Mouse (Mus musculus) neural tube, embryonic 14.5 days (tissue): ENCODE results near the gene Gm13278. TPM values are rescaled to one million over a fixed set of nuclear protein-coding genes. Genes with fewer than 3 reads are reported as not detected.
"Not testable (repeated sequence)": the region's sequence is repeated elsewhere in the genome, so short reads cannot be mapped to it uniquely, and the experiment has no call there.

Experiments used
- ATAC-seq: fragments of 200-750 bp; cut with Nextera tagmentation; 2 replicates; pipeline ENCODE4 v1.8.0; 2017; ENCODE audit warnings: low read depth, mild to moderate bottlenecking, moderate TSS enrichment, moderate library complexity
- H3K27ac ChIP-seq: fragments of 300-500 bp; sonication (generic); 2 replicates; pipeline ENCODE4 v1.5.1; 2014; ENCODE audit warnings: low read depth, mild to moderate bottlenecking, control low read depth, low read length, moderate library complexity, mixed read lengths
- H3K27me3 ChIP-seq: fragments of 300-500 bp; sonication (generic); 2 replicates; pipeline ENCODE4 v1.6.1; 2014; ENCODE audit warnings: low read length; ENCODE audit not compliant: control insufficient read depth, insufficient read depth
- H3K36me3 ChIP-seq: fragments of 300-500 bp; sonication (generic); 2 replicates; pipeline ENCODE4 v1.6.1; 2014; ENCODE audit warnings: low read length, mixed read lengths; ENCODE audit not compliant: control insufficient read depth, insufficient read depth
- H3K4me1 ChIP-seq: fragments of 300-500 bp; sonication (generic); 2 replicates; pipeline ENCODE4 v1.6.1; 2014; ENCODE audit warnings: low read length; ENCODE audit not compliant: control insufficient read depth, insufficient read depth
- H3K4me2 ChIP-seq: fragments of 300-500 bp; sonication (generic); 2 replicates; pipeline ENCODE4 v1.6.1; 2014; ENCODE audit warnings: mild to moderate bottlenecking, low read depth, low read length, control low read depth
- H3K4me3 ChIP-seq: fragments of 300-500 bp; sonication (generic); 2 replicates; pipeline ENCODE4 v1.5.1; 2014; ENCODE audit warnings: low read depth, low read length, control low read depth, mixed read lengths
- H3K9ac ChIP-seq: fragments of 300-500 bp; sonication (generic); replicated peaks from 2 replicates; pipeline ENCODE4 v1.6.1; 2014; ENCODE audit warnings: low read depth, mild to moderate bottlenecking, control low read depth, low read length, mixed read lengths
- H3K9me3 ChIP-seq: fragments of 300-500 bp; sonication (generic); 2 replicates; pipeline ENCODE4 v1.6.1; 2016; ENCODE audit warnings: low read length; ENCODE audit not compliant: control insufficient read depth
- WGBS: fragments of 180-500 bp; shearing (Covaris S2); extraction: QIAGEN DNeasy Blood & Tissue Kit; methylation state at CpG from one replicate; pipeline ENCODE4 v1.1.7; 2014; 5-methylcytosine and 5-hydroxymethylcytosine counted together
- polyA plus RNA-seq: library from polyadenylated mRNA; unstranded; fragments of >200 nt; fragmentation: Nextera tagmentation; extraction: Ambion mirVana; gene quantifications from 2 replicates; pipeline ENCODE4 v1.2.1, GENCODE M21; 2014

Gene Gm13278
- polyA plus RNA-seq, 1 experiment from 2014 or later = not detected

GRCm38 (mm10) chr4:88781831-88782230 lies 9.5 kb upstream of the Gm13278 start, which contains the start of gene Ifnz:
Ifnz (plus strand) TSS chr4:88782131.
- H3K9me3 ChIP-seq, H3K9ac ChIP-seq, H3K27ac ChIP-seq, H3K27me3 ChIP-seq, H3K36me3 ChIP-seq, H3K4me3 ChIP-seq, H3K4me1 ChIP-seq, ATAC-seq, H3K4me2 ChIP-seq: not testable (repeated sequence)
- WGBS = 9% methylated on average over 1 of the region's 7 CpGs

- not testable (repeated sequence) for H3K36me3 ChIP-seq, H3K9ac ChIP-seq, ATAC-seq, H3K4me2 ChIP-seq, H3K9me3 ChIP-seq, H3K4me3 ChIP-seq, H3K27ac ChIP-seq, H3K4me1 ChIP-seq, H3K27me3 ChIP-seq
- WGBS = 0% methylated on average over 4 of the region's 31 CpGs
Measured at GRCm38 (mm10) chr4:88782335-88782734, 9.0 kb upstream of the Gm13278 start.

DNA sequence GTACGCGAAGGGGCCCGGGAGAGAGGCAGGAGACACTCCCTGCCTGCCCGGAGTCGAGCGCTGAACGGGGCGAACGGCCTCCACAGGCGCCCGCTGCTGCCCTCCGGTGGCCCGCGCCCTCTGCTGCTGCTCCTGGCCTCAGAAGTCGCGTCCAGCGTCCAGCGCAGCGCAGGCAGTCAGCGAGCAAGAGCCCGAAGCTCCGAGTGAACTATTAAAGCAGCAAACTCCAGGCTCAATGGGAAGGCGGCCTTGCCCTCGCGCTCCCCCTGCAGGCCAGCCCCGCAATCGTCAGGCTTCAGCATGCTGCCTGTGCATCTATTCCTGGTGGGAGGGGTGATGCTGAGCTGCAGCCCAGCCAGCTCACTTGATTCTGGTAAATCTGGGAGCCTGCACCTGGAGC lies 5.9 kb upstream of the Gm13278 start, which contains the start of gene Gm13276:
Gene Gm13276, plus strand, starts transcription at position 301 of the 400 bp plus-strand sequence.
- H3K27ac ChIP-seq, H3K36me3 ChIP-seq, H3K4me3 ChIP-seq, H3K9ac ChIP-seq, ATAC-seq, H3K4me2 ChIP-seq, H3K9me3 ChIP-seq, H3K27me3 ChIP-seq, H3K4me1 ChIP-seq: not testable (repeated sequence)
- no CpG with 5 or more reads among the region's 27 CpGs for WGBS

- not testable (repeated sequence) for H3K4me2 ChIP-seq, H3K27me3 ChIP-seq, H3K4me3 ChIP-seq, H3K4me1 ChIP-seq, ATAC-seq, H3K36me3 ChIP-seq, H3K27ac ChIP-seq, H3K9me3 ChIP-seq, H3K9ac ChIP-seq
- WGBS = 0% methylated on average over 1 of the region's 28 CpGs
Measured at GRCm38 (mm10) chr4:88788402-88788801, 2.9 kb upstream of the Gm13278 start, which contains the start of gene Gm13277. Gm13277 (plus strand) TSS chr4:88788632.

GRCm38 (mm10) chr4:88793936-88794675 lies 2.8 kb downstream of the Gm13278 start, which contains the start of gene Gm13275:
Gm13275 (plus strand) TSS chr4:88794487.
- H3K36me3 ChIP-seq, H3K27ac ChIP-seq, H3K4me3 ChIP-seq, H3K4me2 ChIP-seq, H3K4me1 ChIP-seq, ATAC-seq, H3K9ac ChIP-seq, H3K9me3 ChIP-seq, H3K27me3 ChIP-seq: not testable (repeated sequence)
- whole genome bisulfite sequencing = 2% methylated on average over 5 of the region's 52 CpGs

GRCm38 (mm10) chr4:88797097-88797496 lies 5.7 kb downstream of the Gm13278 start, which contains the start of gene Gm13279:
Gm13279 (plus strand) TSS chr4:88797397.
- WGBS = no CpG with 5 or more reads among the region's 28 CpGs
- H3K9ac ChIP-seq, H3K36me3 ChIP-seq, H3K27me3 ChIP-seq, H3K9me3 ChIP-seq, H3K4me2 ChIP-seq, H3K4me1 ChIP-seq, ATAC-seq, H3K27ac ChIP-seq, H3K4me3 ChIP-seq: not testable (repeated sequence)

GRCm38 (mm10) chr4:88799365-88799764 lies 8.0 kb downstream of the Gm13278 start, which contains the start of gene Gm13285:
Gm13285 (plus strand) TSS chr4:88799665.
- H3K4me1 ChIP-seq, H3K36me3 ChIP-seq, H3K9ac ChIP-seq, H3K27ac ChIP-seq, H3K4me2 ChIP-seq, H3K9me3 ChIP-seq, ATAC-seq, H3K27me3 ChIP-seq, H3K4me3 ChIP-seq: not testable (repeated sequence)
- WGBS = 0% methylated on average over 1 of the region's 7 CpGs

GRCm38 (mm10) chr4:88802954-88803353 lies 11.6 kb downstream of the Gm13278 start, which contains the start of gene Gm13287:
Gm13287 (plus strand) TSS chr4:88803254.
- H3K27ac ChIP-seq, H3K4me3 ChIP-seq, H3K9ac ChIP-seq, H3K4me1 ChIP-seq, H3K36me3 ChIP-seq, ATAC-seq, H3K9me3 ChIP-seq, H3K27me3 ChIP-seq, H3K4me2 ChIP-seq: not testable (repeated sequence)
- no CpG with 5 or more reads among the region's 29 CpGs for WGBS

DNA sequence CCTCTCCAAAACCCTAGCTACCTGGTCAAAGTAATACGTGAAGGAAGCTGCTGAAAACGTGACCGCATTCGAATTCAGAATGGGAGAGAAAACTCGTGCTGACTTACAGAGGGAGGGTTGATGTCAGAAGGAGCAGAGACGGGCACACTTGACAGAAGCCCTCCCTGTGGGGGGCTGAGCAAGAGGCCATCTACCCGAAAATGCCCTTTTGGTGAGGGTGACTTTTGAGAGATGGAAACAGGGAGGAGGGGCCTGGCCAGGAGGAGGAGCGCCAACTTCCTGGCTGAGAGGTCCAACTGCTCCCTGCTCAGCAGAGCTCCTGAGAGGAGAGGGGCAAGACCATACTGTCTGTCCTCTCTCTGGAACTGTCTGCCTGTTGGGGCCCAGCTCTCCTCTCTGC lies 13.9 kb downstream of the Gm13278 start, which contains the start of gene Gm13288:
Gene Gm13288, plus strand, starts transcription at position 301 of the 400 bp plus-strand sequence.
- not testable (repeated sequence) for H3K9ac ChIP-seq, H3K36me3 ChIP-seq, H3K27me3 ChIP-seq, ATAC-seq, H3K27ac ChIP-seq, H3K4me3 ChIP-seq, H3K4me2 ChIP-seq, H3K4me1 ChIP-seq, H3K9me3 ChIP-seq
- WGBS = no CpG with 5 or more reads among the region's 8 CpGs
